Mouse (Mus musculus) midbrain, postnatal 0 days (tissue): ENCODE data around the gene Susd1. TPM values are rescaled to one million over a fixed set of nuclear protein-coding genes. Genes with fewer than 3 reads are reported as not detected.

Experiments
- ATAC-seq: fragments of 200-750 bp; cut with Nextera tagmentation; 2 replicates; pipeline ENCODE4 v1.8.0; 2017; ENCODE audit warnings: moderate number of reproducible peaks, mild to moderate bottlenecking, moderate TSS enrichment, moderate library complexity; ENCODE audit not compliant: low FRiP score
- DNase-seq: peaks from one replicate; pipeline ENCODE4 v3.0.0-alpha.2; 2015; ENCODE audit warnings: low spot score
- H3K27ac ChIP-seq: fragments of 300-500 bp; sonication (generic); 2 replicates; pipeline ENCODE4 v1.5.1; 2014; ENCODE audit warnings: low read depth, mild to moderate bottlenecking, low read length, mixed read lengths
- H3K27me3 ChIP-seq: fragments of 300-500 bp; sonication (generic); 2 replicates; pipeline ENCODE4 v1.6.1; 2014; ENCODE audit warnings: low read length, control low read depth, mixed read lengths; ENCODE audit not compliant: insufficient read depth
- H3K36me3 ChIP-seq: fragments of 300-500 bp; sonication (generic); 2 replicates; pipeline ENCODE4 v1.6.1; 2014; ENCODE audit warnings: low read length, control low read depth, mixed read lengths; ENCODE audit not compliant: insufficient read depth
- H3K4me1 ChIP-seq: fragments of 300-500 bp; sonication (generic); 2 replicates; pipeline ENCODE4 v1.6.1; 2014; ENCODE audit warnings: mild to moderate bottlenecking, control low read depth, antibody characterized with exemption, low read length, mixed read lengths; ENCODE audit not compliant: insufficient read depth
- H3K4me2 ChIP-seq: fragments of 300-500 bp; sonication (generic); 2 replicates; pipeline ENCODE4 v1.6.1; 2014; ENCODE audit warnings: low read depth, mild to moderate bottlenecking, low read length, mixed read lengths; ENCODE audit not compliant: poor library complexity, severe bottlenecking
- H3K4me3 ChIP-seq: fragments of 300-500 bp; sonication (generic); 2 replicates; pipeline ENCODE4 v1.5.1; 2014; ENCODE audit warnings: low read depth, mild to moderate bottlenecking, low read length, moderate library complexity
- H3K9ac ChIP-seq: fragments of 300-500 bp; sonication (generic); replicated peaks from 2 replicates; pipeline ENCODE4 v1.6.1; 2014; ENCODE audit warnings: mild to moderate bottlenecking, low read length, moderate library complexity, mixed read lengths; ENCODE audit not compliant: poor library complexity, severe bottlenecking
- H3K9me3 ChIP-seq: fragments of 300-500 bp; sonication (generic); 2 replicates; pipeline ENCODE4 v1.6.1; 2016; ENCODE audit warnings: low read length, control low read depth
- CTCF ChIP-seq: IDR thresholded peaks from 2 replicates; pipeline ENCODE4 v1.5.1; 2016; ENCODE audit warnings: antibody characterized with exemption, mild to moderate bottlenecking
- WGBS: fragments of 180-500 bp; shearing (Covaris S2); extraction: QIAGEN DNeasy Blood & Tissue Kit; methylation state at CpG from one replicate; pipeline ENCODE4 v1.1.7; 2014; 5-methylcytosine and 5-hydroxymethylcytosine counted together
- polyA plus RNA-seq: library from polyadenylated mRNA; unstranded; fragments of >200 nt; fragmentation: Nextera tagmentation; extraction: Ambion mirVana; gene quantifications from 2 replicates; pipeline ENCODE4 v1.2.1, GENCODE M21; 2015
- total RNA-seq: library from RNA; depleted of rRNA; stranded (reverse); fragments of >200 nt; gene quantifications from 2 replicates; pipeline ENCODE4 v1.2.3, GENCODE M21; 2014

Susd1 gene
- total and polyA plus RNA-seq, 2 experiments from 2014 or later, result 2.0 to 8.9 TPM

DNA sequence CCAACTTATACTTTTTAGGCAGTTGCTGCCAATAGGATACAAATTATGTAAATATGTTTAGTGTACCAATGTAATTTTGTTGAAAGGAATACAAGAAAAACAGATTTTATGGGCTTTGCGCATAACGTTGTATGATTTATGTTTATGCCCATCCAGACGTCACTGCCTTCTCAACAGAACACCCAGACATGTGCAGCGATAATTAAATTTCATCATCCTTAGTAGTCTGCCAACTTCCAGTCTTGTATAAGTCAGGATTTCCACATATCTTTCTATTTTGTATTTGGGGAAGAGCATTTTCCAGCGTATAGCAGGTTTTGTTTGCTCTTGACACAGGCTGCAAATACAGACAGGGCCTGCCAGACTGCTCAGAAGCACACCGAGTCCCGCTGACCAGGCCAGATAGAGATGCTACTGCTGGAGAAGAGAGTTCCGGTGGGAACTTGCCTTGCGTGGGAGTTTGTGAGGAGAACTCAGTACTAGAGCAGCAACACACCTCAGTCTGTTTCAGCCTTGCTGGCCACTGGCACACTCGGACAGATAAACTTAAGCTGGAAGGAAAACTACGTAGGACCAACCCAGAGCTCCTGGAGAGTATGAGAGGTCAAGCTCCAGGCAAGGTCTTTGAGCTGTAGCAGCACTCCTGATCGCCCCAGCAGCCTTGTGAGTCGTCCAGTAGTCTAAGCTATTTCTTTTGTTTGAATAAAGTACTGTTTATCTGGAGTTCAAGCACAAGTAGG lies 21.0 kb upstream of the Susd1 start:
- no peaks in the 10 kb centered on the region for H3K4me1 ChIP-seq
- ATAC-seq, result no peak
- H3K9ac ChIP-seq, result no peak overlapping the region
- no peaks in the 10 kb centered on the region for H3K36me3 ChIP-seq
- H3K4me2 ChIP-seq, result no peak overlapping the region
- WGBS, result 84% methylated on average over 13 of the region's 13 CpGs
- TF ChIP-seq CTCF, result no peak
- no peak overlapping the region for H3K27ac ChIP-seq
- no peaks in the 10 kb centered on the region for H3K27me3 ChIP-seq
- H3K9me3 ChIP-seq, result no peaks in the 10 kb centered on the region
- DNase-seq, result no peak
- H3K4me3 ChIP-seq, result no peak overlapping the region

DNA sequence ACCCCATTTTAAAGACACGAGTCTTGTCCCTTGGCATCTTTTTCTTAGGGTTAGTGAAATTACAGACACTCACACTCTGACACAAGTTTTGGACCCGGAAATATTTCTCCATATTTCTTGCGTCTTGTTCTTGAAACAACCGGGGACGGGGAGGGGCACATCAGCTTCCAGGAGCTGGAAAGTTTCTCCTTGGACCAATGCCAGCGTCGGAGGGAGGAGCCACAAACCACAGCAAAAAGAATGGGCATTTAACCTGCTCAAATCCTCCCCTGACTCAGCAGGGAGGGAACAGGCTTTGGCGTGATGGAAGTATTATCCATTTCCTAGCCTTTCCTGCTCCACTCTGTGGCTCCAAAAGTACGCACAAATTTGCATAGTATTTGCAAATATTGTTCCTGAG lies 19.5 kb upstream of the Susd1 start:
- H3K4me3 ChIP-seq, result no peak overlapping the region
- no peak overlapping the region for H3K27ac ChIP-seq
- no peak for ATAC-seq
- DNase-seq, result no peak
- H3K4me1 ChIP-seq, result no peaks in the 10 kb centered on the region
- H3K27me3 ChIP-seq, result no peaks in the 10 kb centered on the region
- no peak for TF ChIP-seq CTCF
- H3K9me3 ChIP-seq, result no peaks in the 10 kb centered on the region
- no peaks in the 10 kb centered on the region for H3K36me3 ChIP-seq
- no peak overlapping the region for H3K9ac ChIP-seq
- no peak overlapping the region for H3K4me2 ChIP-seq
- WGBS, result 29% methylated on average over 9 of the region's 9 CpGs

DNA sequence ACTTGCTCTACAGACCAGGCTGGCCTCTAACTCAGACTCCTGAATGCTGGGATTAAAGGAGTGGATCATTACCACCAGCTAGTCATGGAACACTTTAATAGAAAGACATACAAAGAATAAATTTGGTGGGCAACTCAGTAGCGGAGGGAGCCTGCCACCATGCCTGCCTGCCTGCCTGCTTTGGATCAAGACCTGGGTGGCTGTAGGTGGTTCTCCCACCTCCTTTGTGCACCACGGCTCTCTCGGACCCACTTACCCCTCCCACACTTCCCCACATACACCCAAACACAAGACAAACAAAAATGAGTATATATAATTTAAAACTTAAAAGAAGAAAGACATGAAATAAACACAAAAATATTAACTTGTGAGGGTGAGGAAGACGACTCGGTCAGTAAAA lies 18.7 kb upstream of the Susd1 start:
- no peak for ATAC-seq
- 95% methylated on average over 5 of the region's 5 CpGs for WGBS

DNA sequence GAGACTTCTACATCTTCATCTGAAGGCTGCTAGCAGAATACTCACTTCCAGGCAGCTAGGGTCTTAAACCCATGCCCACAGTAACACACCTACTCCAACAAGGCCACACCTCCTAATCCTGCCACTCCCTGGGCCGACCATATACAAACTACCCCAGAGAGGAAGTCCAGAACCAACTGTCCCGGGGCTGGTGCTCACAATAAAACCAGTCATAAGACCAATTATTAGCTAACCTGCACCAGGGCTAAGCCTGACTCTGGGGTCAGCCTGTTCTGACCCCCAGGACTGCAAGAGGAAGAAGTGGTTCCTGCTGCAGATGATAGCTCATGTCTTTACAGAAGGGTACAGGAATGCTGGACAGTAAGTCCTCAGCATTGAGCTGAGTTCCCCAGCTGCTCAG lies 17.0 kb upstream of the Susd1 start:
- ATAC-seq, result no peak

More for the DNA sequence above, 18.7 kb upstream of the Susd1 start:
- Histone ChIP-seq H3K9ac (no peak overlapping the region), H3K27ac (no peak overlapping the region), H3K4me3 (no peak overlapping the region), H3K27me3 (no peaks in the 10 kb centered on the region), H3K4me1 (no peaks in the 10 kb centered on the region), H3K36me3 (no peaks in the 10 kb centered on the region), H3K4me2 (no peak overlapping the region), H3K9me3 (no peaks in the 10 kb centered on the region)
- DNase-seq, result no peak
- TF ChIP-seq CTCF, result no peak

DNA sequence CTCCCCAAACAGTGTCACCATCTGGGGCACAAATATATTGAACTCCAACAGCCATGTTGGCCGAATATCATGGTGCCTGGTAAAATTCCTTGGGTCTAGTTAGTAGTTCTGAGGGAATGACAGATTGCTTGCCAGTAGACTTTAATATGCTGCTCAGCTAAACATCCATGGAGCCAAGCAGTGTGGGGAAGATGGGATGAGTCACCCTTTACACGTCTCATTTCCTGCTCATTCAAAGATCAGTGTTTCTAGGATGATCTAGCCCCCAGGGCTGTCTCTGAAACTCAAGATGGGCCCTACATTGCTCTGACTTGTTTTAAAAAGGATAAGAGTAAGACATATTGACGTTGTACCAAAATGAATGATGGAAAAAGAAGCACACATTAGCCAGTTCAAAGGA lies 15.6 kb upstream of the Susd1 start:
- no peak overlapping the region for H3K27ac ChIP-seq
- DNase-seq (no peak), ATAC-seq (no peak)
- WGBS, result 76% methylated on average over 3 of the region's 3 CpGs
- H3K9ac ChIP-seq, result no peak overlapping the region
- H3K4me1 ChIP-seq, result no peaks in the 10 kb centered on the region
- H3K4me2 ChIP-seq, result no peak overlapping the region
- TF ChIP-seq CTCF, result no peak
- H3K36me3 ChIP-seq, result no peaks in the 10 kb centered on the region
- H3K27me3 ChIP-seq, result no peaks in the 10 kb centered on the region
- H3K9me3 ChIP-seq, result no peaks in the 10 kb centered on the region
- no peak overlapping the region for H3K4me3 ChIP-seq

More for the DNA sequence above, 17.0 kb upstream of the Susd1 start:
- H3K9ac ChIP-seq, result no peak overlapping the region
- no peak overlapping the region for H3K4me2 ChIP-seq
- no peak overlapping the region for H3K27ac ChIP-seq
- H3K36me3 ChIP-seq, result no peaks in the 10 kb centered on the region
- DNase-seq, result no peak
- no peaks in the 10 kb centered on the region for H3K27me3 ChIP-seq
- H3K9me3 ChIP-seq, result no peaks in the 10 kb centered on the region
- no peak overlapping the region for H3K4me3 ChIP-seq
- no peaks in the 10 kb centered on the region for H3K4me1 ChIP-seq
- 71% methylated on average over 2 of the region's 2 CpGs for WGBS
- TF ChIP-seq CTCF, result no peak

DNA sequence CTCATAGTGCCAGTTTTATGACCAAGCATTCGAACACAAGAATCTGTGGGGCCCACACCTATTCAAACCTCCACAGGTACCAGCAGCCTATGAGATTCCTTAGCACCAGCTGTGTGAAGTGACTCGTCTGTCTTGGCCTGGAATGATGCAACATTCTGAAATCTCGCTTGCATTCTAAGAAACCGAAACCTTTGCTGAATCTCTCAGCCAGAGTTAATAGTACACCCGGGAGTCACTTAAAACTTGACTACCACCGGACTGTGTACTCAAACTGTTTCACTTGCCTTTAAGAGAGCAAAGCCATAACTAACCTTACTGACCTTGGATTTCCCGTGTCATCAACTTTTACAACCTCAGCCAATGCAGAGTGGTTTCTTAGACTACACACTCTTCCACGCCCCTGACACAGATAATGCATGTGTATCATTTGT lies 14.1 kb upstream of the Susd1 start:
- no peaks in the 10 kb centered on the region for H3K4me1 ChIP-seq
- H3K9me3 ChIP-seq, result no peaks in the 10 kb centered on the region
- ATAC-seq, result no peak
- no peak overlapping the region for H3K9ac ChIP-seq
- WGBS, result 91% methylated on average over 8 of the region's 8 CpGs
- no peak overlapping the region for H3K4me2 ChIP-seq
- H3K4me3 ChIP-seq, result no peak overlapping the region
- DNase-seq, result no peak
- H3K27me3 ChIP-seq, result no peaks in the 10 kb centered on the region
- no peaks in the 10 kb centered on the region for H3K36me3 ChIP-seq
- H3K27ac ChIP-seq, result no peak overlapping the region
- TF ChIP-seq CTCF, result no peak
